Mouse (Mus musculus): Measurements from ENCODE around the gene Tff1.

DNA sequence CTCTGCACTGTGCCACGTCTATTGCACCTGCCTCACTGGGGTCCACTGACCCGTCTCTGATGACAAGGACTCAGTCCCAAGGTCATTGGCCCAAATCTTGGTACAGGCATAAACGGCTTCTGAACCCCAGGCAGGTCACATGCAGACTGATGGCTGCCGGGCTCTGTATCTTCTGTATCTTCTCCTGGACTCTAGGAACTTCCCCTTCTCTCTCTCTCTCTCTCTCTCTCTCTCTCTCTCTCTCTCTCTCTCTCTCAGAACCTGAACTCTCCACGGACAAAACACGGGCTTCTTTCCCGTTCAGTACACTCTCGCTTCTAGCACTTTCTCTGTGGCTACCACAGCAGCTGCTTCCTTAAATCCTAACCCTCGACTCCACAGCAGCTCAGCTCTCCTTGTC, 19.1 kb downstream of the Tff1 start:
- no peak for TF ChIP-seq POLR2A (IDR thresholded peaks at IDR 0.05; ENCODE audit: low read depth, low read length)
- TF ChIP-seq CTCF (IDR thresholded peaks at IDR 0.05; ENCODE audit: extremely low read depth, insufficient read depth, insufficient read length, insufficient replicate concordance) = no peak
